Mouse (Mus musculus): Measurements from ENCODE around the gene Chodl. TPM values are rescaled to one million over a fixed set of nuclear protein-coding genes. Genes with fewer than 3 reads are reported as not detected.

Gene Chodl
- total RNA-seq (2023) = not detected

DNA sequence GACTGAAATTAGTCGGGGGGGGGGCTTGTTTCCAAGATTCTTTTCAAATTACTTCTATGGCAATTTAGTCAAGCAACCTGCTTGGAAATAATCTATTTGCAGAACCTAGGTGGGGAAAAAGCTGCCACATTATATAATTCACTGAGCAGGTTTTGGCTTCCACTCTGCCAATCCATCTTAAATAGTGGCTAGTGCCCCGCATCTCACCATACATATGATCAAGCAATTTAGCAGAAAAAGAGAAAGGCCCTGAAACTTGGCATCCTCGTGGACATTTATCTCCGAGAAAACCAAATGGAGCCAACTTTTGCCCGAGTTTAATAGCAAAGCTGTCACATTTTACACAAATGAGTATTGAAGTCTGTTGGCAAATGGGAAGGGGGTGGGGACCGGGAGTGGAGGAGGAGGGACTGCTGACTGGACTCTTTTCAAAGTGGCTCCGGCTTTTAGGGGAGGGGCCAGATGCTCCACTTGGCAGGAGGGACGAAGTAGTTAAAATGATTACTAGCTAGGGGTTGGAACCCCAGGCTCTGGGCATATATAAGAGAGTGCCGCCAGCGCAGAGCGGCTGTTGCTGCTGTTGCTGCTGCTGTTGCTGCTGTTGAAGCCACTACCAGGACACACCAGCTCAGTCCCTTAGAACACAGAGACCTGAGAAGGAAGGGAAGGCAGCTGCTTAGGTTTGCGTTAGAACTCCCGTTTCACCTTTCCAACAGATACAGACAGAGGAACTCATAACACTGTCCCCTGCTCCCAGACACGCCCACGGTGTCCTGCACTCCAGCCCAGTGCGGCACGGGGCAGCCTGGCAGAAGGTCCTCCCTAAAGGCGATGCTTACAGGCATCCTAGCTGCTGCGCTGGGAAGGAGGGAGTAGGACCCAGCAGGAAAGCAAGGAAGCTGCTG, at the start of gene Chodl:
Gene Chodl, plus strand, starts transcription at position 567 of the 905 bp plus-strand sequence.

Other genes starting within 250 kb of the Chodl start
- gene Tmprss15, start 160.1 kb downstream of the Chodl start, total RNA-seq (2023) = not detected

All from CD4-positive naive resting alpha-beta T cell, adult 57 days (primary cell).